Mouse (Mus musculus) hindbrain, embryonic 15.5 days (tissue): ENCODE measurements around the gene Gan. TPM values are rescaled to one million over a fixed set of nuclear protein-coding genes. Genes with fewer than 3 reads are reported as not detected.

ENCODE experiments used
- ATAC-seq: fragments of 200-750 bp; cut with Nextera tagmentation; 2 replicates; pipeline ENCODE4 v1.8.0; 2017; ENCODE audit warnings: low read depth, moderate number of reproducible peaks, moderate TSS enrichment; ENCODE audit not compliant: low FRiP score
- H3K27ac ChIP-seq: fragments of 300-500 bp; sonication (generic); replicated peaks from 2 replicates; pipeline ENCODE4 v1.5.1; 2015; ENCODE audit warnings: mild to moderate bottlenecking, inconsistent platforms
- H3K27me3 ChIP-seq: fragments of 300-500 bp; sonication (generic); 2 replicates; pipeline ENCODE4 v1.6.1; 2015; ENCODE audit warnings: control low read depth, inconsistent platforms
- H3K36me3 ChIP-seq: fragments of 300-500 bp; sonication (generic); 2 replicates; pipeline ENCODE4 v1.6.1; 2015; ENCODE audit warnings: control low read depth, inconsistent platforms
- H3K4me1 ChIP-seq: fragments of 300-500 bp; sonication (generic); replicated peaks from 2 replicates; pipeline ENCODE4 v1.6.1; 2015; ENCODE audit warnings: control low read depth, inconsistent platforms
- H3K4me2 ChIP-seq: fragments of 300-500 bp; sonication (generic); 2 replicates; pipeline ENCODE4 v1.6.1; 2015; ENCODE audit warnings: moderate library complexity, mild to moderate bottlenecking, inconsistent platforms
- H3K4me3 ChIP-seq: fragments of 300-500 bp; sonication (generic); 2 replicates; pipeline ENCODE4 v1.5.1; 2015; ENCODE audit warnings: mild to moderate bottlenecking, inconsistent platforms
- H3K9ac ChIP-seq: fragments of 300-500 bp; sonication (generic); 2 replicates; pipeline ENCODE4 v1.6.1; 2015; ENCODE audit warnings: inconsistent platforms
- H3K9me3 ChIP-seq: fragments of 300-500 bp; sonication (generic); 2 replicates; pipeline ENCODE4 v1.6.1; 2016; ENCODE audit warnings: control low read depth, inconsistent platforms
- WGBS: fragments of 180-500 bp; shearing (Covaris S2); methylation state at CpG from one replicate; pipeline ENCODE4 v1.1.7; 2015; 5-methylcytosine and 5-hydroxymethylcytosine counted together
- polyA plus RNA-seq: library from polyadenylated mRNA; unstranded; fragments of >200 nt; fragmentation: Nextera tagmentation; extraction: Ambion mirVana; gene quantifications from 2 replicates; pipeline ENCODE4 v1.2.1, GENCODE M21; 2015

Gene Gan
- polyA plus RNA-seq, 1 experiment from 2014 or later = 3.0 TPM

DNA sequence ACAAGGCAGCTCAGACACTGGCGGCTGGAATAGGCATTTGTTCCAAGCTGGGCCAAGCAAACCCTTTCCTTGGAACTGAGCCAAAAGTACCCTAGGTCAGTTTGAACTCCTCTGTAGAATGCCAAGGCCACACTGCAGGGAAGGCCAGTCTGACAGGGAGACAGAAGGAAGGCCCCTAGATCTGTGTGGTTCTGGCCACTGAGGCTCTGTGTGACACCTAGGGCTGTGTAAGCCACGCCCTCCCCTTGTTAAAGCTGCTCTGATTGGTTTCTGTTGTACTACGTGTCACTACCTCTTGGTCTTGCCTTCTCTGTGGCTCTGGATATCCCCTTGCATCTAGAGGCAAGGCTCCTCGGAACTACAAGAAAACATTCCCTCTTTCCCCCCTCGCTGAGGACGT is 86.7 kb downstream of the Gan start:
- H3K36me3 ChIP-seq = no peaks in the 10 kb centered on the region
- no peaks in the 10 kb centered on the region for H3K4me1 ChIP-seq
- H3K4me3 ChIP-seq = no peak overlapping the region
- H3K27ac ChIP-seq = no peak overlapping the region
- H3K4me2 ChIP-seq = no peak overlapping the region
- WGBS = 48% methylated on average over 6 of the region's 6 CpGs
- no peaks in the 10 kb centered on the region for H3K27me3 ChIP-seq
- no peak for ATAC-seq
- H3K9ac ChIP-seq = no peak overlapping the region
- no peaks in the 10 kb centered on the region for H3K9me3 ChIP-seq

DNA sequence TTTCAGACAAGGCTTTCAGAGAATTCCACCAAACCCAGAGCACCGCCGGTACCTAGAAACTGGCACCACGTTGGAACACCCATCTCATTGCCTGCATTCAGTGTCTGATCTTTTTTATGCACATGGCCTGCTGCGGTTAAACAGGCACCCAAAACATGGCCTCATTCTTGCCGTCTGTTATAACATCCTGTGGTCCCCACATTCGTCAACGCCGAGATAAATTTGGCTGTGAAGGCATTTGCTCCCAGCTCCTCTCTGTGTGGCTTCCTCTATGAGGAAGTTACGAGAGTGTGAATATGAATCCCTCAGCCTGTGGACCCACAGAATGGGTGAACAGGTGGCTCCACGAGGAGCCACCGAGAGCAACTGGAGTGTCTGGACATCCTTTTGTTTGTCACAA is 90.4 kb downstream of the Gan start:
- Histone ChIP-seq H3K4me1 (no peaks in the 10 kb centered on the region), H3K4me2 (no peak overlapping the region), H3K9ac (no peak overlapping the region), H3K27me3 (no peaks in the 10 kb centered on the region), H3K4me3 (no peak overlapping the region), H3K27ac (no peak overlapping the region), H3K36me3 (no peaks in the 10 kb centered on the region), H3K9me3 (no peaks in the 10 kb centered on the region)
- no peak for ATAC-seq
- 86% methylated on average over 11 of the region's 11 CpGs for WGBS

DNA sequence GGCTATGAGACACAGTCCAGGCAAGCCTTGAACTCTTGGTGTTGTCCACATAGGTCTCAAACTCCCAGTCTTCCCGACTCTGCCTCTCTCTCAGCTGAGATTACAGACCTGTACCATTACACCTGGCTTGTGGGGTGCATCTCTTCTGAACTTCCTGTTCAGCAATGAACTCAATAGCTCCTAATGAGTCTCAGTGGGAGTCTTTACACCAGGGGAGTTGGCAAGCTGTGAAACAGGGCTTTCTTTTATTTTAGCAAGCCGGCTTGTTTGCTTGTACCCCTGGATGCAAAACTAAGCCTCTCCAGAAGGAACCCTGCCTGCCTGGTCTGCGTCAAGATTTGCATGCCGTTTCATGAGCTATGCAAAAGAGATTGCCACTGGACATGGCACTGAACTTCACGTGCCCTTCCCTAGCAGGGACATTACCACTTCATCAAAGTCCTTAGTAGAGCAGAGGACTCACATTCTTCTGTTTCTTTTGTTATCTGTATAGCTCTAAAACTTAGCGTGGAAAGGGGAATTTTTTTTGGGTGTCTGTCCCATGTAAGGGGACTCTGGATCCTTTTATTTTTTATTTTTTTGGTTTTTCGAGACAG is 93.2 kb downstream of the Gan start:
- WGBS = 34% methylated on average over 7 of the region's 7 CpGs
- H3K9ac ChIP-seq = no peak overlapping the region
- no peak overlapping the region for H3K4me2 ChIP-seq
- no peaks in the 10 kb centered on the region for H3K9me3 ChIP-seq
- no peak for ATAC-seq
- H3K27me3 ChIP-seq = no peaks in the 10 kb centered on the region
- H3K4me1 ChIP-seq = peaks cover 5% of the 10 kb centered on the region
- H3K27ac ChIP-seq = no peak overlapping the region
- no peak overlapping the region for H3K4me3 ChIP-seq
- no peaks in the 10 kb centered on the region for H3K36me3 ChIP-seq

DNA sequence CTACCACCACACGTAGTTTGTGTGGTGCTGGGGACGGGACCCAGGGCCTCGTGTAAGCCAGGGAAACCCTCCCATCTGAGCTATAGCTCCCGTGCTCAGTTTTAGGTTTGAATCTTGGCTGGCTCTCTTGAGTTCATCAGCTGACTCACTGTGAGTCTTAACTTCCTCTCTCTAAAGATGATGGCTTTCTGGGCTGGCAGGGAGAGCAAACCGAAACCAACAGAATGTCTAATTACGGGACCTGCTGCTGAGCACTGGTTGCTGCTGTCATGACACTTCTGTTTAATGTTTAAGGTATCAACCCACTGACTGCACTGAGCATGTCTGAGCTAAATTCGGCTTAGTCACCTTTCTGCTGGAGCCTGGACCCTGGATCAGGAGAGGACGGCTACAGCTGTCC is 94.7 kb downstream of the Gan start:
- Histone ChIP-seq H3K9me3 (no peaks in the 10 kb centered on the region), H3K27ac (no peak overlapping the region), H3K4me3 (no peak overlapping the region), H3K36me3 (no peaks in the 10 kb centered on the region), H3K4me1 (peaks cover 5% of the 10 kb centered on the region), H3K4me2 (no peak overlapping the region), H3K27me3 (no peaks in the 10 kb centered on the region), H3K9ac (no peak overlapping the region)
- WGBS = 95% methylated on average over 8 of the region's 8 CpGs
- ATAC-seq = no peak

DNA sequence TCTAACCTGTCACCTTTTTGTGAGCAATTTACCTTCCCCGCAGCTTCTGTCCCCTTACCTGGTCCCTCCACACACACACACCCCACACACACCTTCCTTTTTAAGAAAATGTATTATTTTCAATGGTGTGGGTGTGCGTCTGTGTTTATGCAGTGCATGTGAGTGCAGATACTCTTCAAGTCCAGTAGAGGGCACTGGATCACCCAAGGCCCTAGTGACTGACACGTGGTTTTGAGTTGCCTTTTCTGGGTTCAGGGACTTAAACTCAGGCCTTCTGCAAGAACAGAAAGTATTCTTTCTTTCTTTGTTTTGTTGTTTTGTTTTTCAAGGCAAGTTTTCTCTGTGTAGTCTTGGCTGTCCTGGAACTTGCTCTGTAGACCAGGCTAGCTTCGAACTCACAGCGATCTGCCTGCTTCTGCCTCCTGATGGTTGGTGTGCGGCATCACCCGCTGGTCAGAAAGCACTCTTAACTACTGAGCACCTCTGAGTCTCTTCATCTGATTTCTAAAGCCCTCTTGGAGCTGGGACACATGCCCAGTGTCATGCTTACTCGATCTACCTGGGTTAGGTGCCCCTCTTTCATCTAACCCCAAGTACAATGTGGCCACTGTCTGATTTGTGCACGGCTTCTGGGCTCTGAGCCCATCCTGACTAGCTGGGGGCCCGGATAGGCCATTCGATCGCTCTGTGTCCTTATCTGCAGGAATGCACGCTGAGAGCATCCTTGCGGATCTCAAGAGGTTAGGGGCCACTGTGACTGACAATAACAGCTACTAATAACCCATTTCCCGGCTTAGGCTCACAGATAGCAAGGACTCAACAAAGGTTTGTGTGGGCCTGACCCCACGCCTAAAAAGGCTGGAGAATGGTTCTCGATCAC is 95.7 kb downstream of the Gan start:
- no peaks in the 10 kb centered on the region for H3K36me3 ChIP-seq
- no peak overlapping the region for H3K9ac ChIP-seq
- no peak overlapping the region for H3K4me2 ChIP-seq
- no peaks in the 10 kb centered on the region for H3K9me3 ChIP-seq
- H3K27me3 ChIP-seq = no peaks in the 10 kb centered on the region
- H3K27ac ChIP-seq = no peak overlapping the region
- peaks cover 5% of the 10 kb centered on the region for H3K4me1 ChIP-seq
- no peak for ATAC-seq
- WGBS = 93% methylated on average over 17 of the region's 17 CpGs
- no peak overlapping the region for H3K4me3 ChIP-seq

GRCm38 (mm10) chr8:117254496-117254895 is 96.6 kb downstream of the Gan start:
- H3K4me1 ChIP-seq = peaks cover 11% of the 10 kb centered on the region
- H3K9me3 ChIP-seq = no peaks in the 10 kb centered on the region
- 86% methylated on average over 6 of the region's 6 CpGs for WGBS
- no peaks in the 10 kb centered on the region for H3K27me3 ChIP-seq
- H3K9ac ChIP-seq = no peak overlapping the region
- no peaks in the 10 kb centered on the region for H3K36me3 ChIP-seq
- no peak overlapping the region for H3K27ac ChIP-seq
- no peak for ATAC-seq
- H3K4me2 ChIP-seq = no peak overlapping the region
- H3K4me3 ChIP-seq = no peak overlapping the region

DNA sequence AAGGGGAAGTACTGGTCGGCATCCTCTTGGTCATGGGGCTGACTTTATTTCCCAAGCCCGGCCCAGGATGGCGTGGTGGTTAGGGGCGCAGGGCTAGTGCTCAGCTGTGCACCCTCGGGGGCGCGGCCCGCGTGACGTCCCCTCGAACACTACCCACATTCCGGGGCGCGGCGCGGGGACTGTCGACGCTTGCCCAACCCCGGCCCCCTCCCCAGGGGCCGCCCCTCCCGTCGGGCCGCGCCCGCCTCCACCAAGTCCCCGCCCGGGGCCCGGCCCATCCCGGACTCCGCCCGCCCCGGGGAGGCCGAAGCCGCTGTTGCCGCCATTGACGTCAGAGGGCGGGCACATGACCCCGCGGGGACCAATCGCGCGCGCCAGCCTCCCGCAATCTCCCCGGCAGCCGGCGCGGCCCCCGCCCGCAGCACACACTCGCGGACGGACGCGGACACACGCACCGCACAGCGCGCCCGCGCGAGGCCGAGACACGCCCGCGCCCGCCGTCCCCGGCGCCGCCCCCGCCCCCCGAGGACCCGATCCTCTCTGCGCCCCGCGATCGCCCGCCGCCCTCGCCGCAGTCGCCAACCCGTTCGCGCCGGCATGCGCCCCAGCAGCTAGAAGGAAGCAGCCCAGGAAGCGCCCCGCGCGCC is 98.5 kb downstream of the Gan start:
- under 1% methylated on average over 87 of the region's 92 CpGs for WGBS
- H3K36me3 ChIP-seq = no peaks in the 10 kb centered on the region

GRCm38 (mm10) chr8:117257029-117257820 is 99.3 kb downstream of the Gan start, which contains the start of gene Cmip:
TSS of gene Cmip (plus strand) at chr8:117257064.
- peaks cover 39% of the 10 kb centered on the region for H3K4me1 ChIP-seq
- peak within 1 kb of the TSS; percentile 95 for H3K27ac ChIP-seq
- under 1% methylated on average over 64 of the region's 65 CpGs for WGBS
- H3K27me3 ChIP-seq = no peaks in the 10 kb centered on the region
- H3K36me3 ChIP-seq = no peaks in the 10 kb centered on the region
- H3K9me3 ChIP-seq = no peaks in the 10 kb centered on the region
- peak within 1 kb of the TSS; percentile 92 for H3K4me3 ChIP-seq
- peak within 1 kb of the TSS; percentile 83 for H3K4me2 ChIP-seq
- peak within 1 kb of the TSS; percentile 97 for H3K9ac ChIP-seq
- ATAC-seq = peak; percentile 25; the same call in 1 of the 2 replicates

More for the DNA sequence above, 98.5 kb downstream of the Gan start:
- H3K27me3 ChIP-seq = no peaks in the 10 kb centered on the region
- ATAC-seq = peak; percentile 89
- peak overlapping the region; percentile 97 for H3K9ac ChIP-seq
- peak overlapping the region; percentile 83 for H3K4me2 ChIP-seq
- peaks cover 31% of the 10 kb centered on the region for H3K4me1 ChIP-seq
- no peaks in the 10 kb centered on the region for H3K9me3 ChIP-seq
- H3K27ac ChIP-seq = peak overlapping the region; percentile 95
- H3K4me3 ChIP-seq = peak overlapping the region; percentile 92

- no peak for ATAC-seq
Observed at GRCm38 (mm10) chr8:117257821-117258575, 100.1 kb downstream of the Gan start.

GRCm38 (mm10) chr8:117258576-117259040 is 100.7 kb downstream of the Gan start:
- H3K9me3 ChIP-seq = no peaks in the 10 kb centered on the region
- WGBS = 29% methylated on average over 6 of the region's 6 CpGs
- H3K9ac ChIP-seq = peak overlapping the region; percentile 97
- H3K4me2 ChIP-seq = peak overlapping the region; percentile 83
- H3K27ac ChIP-seq = peak overlapping the region; percentile 95
- no peaks in the 10 kb centered on the region for H3K36me3 ChIP-seq
- peaks cover 52% of the 10 kb centered on the region for H3K4me1 ChIP-seq
- no peaks in the 10 kb centered on the region for H3K27me3 ChIP-seq
- peak overlapping the region; percentile 92 for H3K4me3 ChIP-seq
- ATAC-seq = no peak

More at GRCm38 (mm10) chr8:117257821-117258575, 100.1 kb downstream of the Gan start:
- Histone ChIP-seq H3K4me1 (peaks cover 46% of the 10 kb centered on the region), H3K36me3 (no peaks in the 10 kb centered on the region), H3K27ac (peak overlapping the region; percentile 95), H3K9me3 (no peaks in the 10 kb centered on the region), H3K4me2 (peak overlapping the region; percentile 83), H3K4me3 (peak overlapping the region; percentile 92), H3K27me3 (no peaks in the 10 kb centered on the region), H3K9ac (peak overlapping the region; percentile 97)
- 1% methylated on average over 22 of the region's 22 CpGs for WGBS
